Mouse (Mus musculus) neural tube, embryonic 14.5 days (tissue): ENCODE measurements around the gene Abcd4. TPM values are rescaled to one million over a fixed set of nuclear protein-coding genes. Genes with fewer than 3 reads are reported as not detected.

Source experiments
- ATAC-seq: fragments of 200-750 bp; cut with Nextera tagmentation; 2 replicates; pipeline ENCODE4 v1.8.0; 2017; ENCODE audit warnings: low read depth, mild to moderate bottlenecking, moderate TSS enrichment, moderate library complexity
- H3K27ac ChIP-seq: fragments of 300-500 bp; sonication (generic); 2 replicates; pipeline ENCODE4 v1.5.1; 2014; ENCODE audit warnings: low read depth, mild to moderate bottlenecking, control low read depth, low read length, moderate library complexity, mixed read lengths
- H3K27me3 ChIP-seq: fragments of 300-500 bp; sonication (generic); 2 replicates; pipeline ENCODE4 v1.6.1; 2014; ENCODE audit warnings: low read length; ENCODE audit not compliant: control insufficient read depth, insufficient read depth
- H3K36me3 ChIP-seq: fragments of 300-500 bp; sonication (generic); 2 replicates; pipeline ENCODE4 v1.6.1; 2014; ENCODE audit warnings: low read length, mixed read lengths; ENCODE audit not compliant: control insufficient read depth, insufficient read depth
- H3K4me1 ChIP-seq: fragments of 300-500 bp; sonication (generic); 2 replicates; pipeline ENCODE4 v1.6.1; 2014; ENCODE audit warnings: low read length; ENCODE audit not compliant: control insufficient read depth, insufficient read depth
- H3K4me2 ChIP-seq: fragments of 300-500 bp; sonication (generic); 2 replicates; pipeline ENCODE4 v1.6.1; 2014; ENCODE audit warnings: mild to moderate bottlenecking, low read depth, low read length, control low read depth
- H3K4me3 ChIP-seq: fragments of 300-500 bp; sonication (generic); 2 replicates; pipeline ENCODE4 v1.5.1; 2014; ENCODE audit warnings: low read depth, low read length, control low read depth, mixed read lengths
- H3K9ac ChIP-seq: fragments of 300-500 bp; sonication (generic); replicated peaks from 2 replicates; pipeline ENCODE4 v1.6.1; 2014; ENCODE audit warnings: low read depth, mild to moderate bottlenecking, control low read depth, low read length, mixed read lengths
- H3K9me3 ChIP-seq: fragments of 300-500 bp; sonication (generic); 2 replicates; pipeline ENCODE4 v1.6.1; 2016; ENCODE audit warnings: low read length; ENCODE audit not compliant: control insufficient read depth
- WGBS: fragments of 180-500 bp; shearing (Covaris S2); extraction: QIAGEN DNeasy Blood & Tissue Kit; methylation state at CpG from one replicate; pipeline ENCODE4 v1.1.7; 2014; 5-methylcytosine and 5-hydroxymethylcytosine counted together
- polyA plus RNA-seq: library from polyadenylated mRNA; unstranded; fragments of >200 nt; fragmentation: Nextera tagmentation; extraction: Ambion mirVana; gene quantifications from 2 replicates; pipeline ENCODE4 v1.2.1, GENCODE M21; 2014

Gene Abcd4
- polyA plus RNA-seq, 1 experiment from 2014 or later: 11.2 TPM

DNA sequence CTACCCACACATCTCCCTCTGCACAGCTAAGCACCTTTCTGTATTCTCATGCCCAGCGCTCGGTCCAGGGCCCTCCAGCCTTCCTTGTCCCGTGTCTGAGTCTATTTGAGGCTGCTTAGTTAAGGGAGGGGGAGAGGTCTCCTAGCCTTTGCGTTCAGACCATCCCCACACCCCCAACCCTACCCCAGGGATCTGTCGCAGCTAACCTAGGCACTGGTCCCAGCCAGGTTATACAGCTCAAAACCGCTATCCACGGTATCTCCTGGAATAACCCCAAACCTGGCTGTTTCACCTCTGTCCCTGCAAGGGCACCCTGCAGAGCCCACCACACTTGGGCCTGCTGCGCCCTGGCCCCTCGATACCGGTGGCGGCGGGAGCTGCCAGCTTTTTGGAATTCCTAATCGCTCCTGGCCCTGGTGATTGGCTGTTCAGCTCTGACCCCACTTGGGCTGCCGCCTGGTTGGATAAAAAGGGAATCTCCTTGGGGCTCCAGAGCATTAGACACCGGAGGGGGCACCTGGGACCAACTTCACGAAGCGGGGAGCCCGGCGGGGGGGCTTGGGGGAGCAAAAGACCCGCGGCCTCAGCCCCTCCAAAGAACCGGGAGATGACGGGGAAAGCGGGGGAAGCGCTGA lies 47.8 kb downstream of the Abcd4 start, which contains the start of gene Vsx2:
Gene Vsx2, plus strand, starts transcription at position 427 of the 635 bp plus-strand sequence.
- Histone ChIP-seq H3K4me3 (no peak within 1 kb of the TSS; the same call in 1 of the 2 replicates), H3K27me3 (peaks cover 44% of the 10 kb centered on the region)

GRCm38 (mm10) chr12:84567576-84567975 lies 49.6 kb downstream of the Abcd4 start:
- no peaks in the 10 kb centered on the region for H3K36me3 ChIP-seq
- 78% methylated on average over 6 of the region's 6 CpGs for WGBS
- H3K27me3 ChIP-seq: peaks cover 34% of the 10 kb centered on the region
- no peaks in the 10 kb centered on the region for H3K9me3 ChIP-seq
- H3K4me3 ChIP-seq: no peak overlapping the region
- ATAC-seq: no peak
- no peak overlapping the region for H3K27ac ChIP-seq
- H3K9ac ChIP-seq: no peak overlapping the region
- no peak overlapping the region for H3K4me2 ChIP-seq
- no peaks in the 10 kb centered on the region for H3K4me1 ChIP-seq

More for the DNA sequence above, 47.8 kb downstream of the Abcd4 start, which contains the start of gene Vsx2:
- Histone ChIP-seq H3K4me2 (no peak within 1 kb of the TSS), H3K9ac (no peak within 1 kb of the TSS), H3K4me1 (no peaks in the 10 kb centered on the region), H3K27ac (no peak within 1 kb of the TSS), H3K9me3 (no peaks in the 10 kb centered on the region), H3K36me3 (no peaks in the 10 kb centered on the region)
- under 1% methylated on average over 25 of the region's 25 CpGs for WGBS
- ATAC-seq: 0 out of 2 replicates have a peak, but pooled peaks have one; percentile 34

DNA sequence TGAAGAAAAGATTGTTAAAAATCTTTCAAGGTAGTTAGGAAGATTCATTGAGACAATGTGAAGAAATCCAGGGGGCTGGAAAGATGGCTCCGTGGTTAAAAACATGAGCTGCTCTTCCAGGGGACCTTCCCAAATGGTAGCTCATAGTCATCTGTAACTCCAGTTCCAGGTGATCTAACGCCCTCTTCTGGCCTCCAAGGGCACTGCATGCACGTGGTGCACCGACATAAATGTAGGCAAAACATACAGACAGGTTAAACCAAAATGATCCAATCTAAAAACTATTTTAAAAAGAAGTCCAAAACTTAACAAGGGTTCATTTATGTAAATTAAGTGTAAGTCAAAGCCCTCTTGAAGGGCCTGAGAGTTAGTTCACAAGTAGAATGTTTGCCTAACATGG lies 54.7 kb downstream of the Abcd4 start:
- Histone ChIP-seq H3K27me3 (peaks cover 4% of the 10 kb centered on the region), H3K27ac (no peak overlapping the region), H3K4me1 (no peaks in the 10 kb centered on the region), H3K4me3 (no peak overlapping the region), H3K36me3 (no peaks in the 10 kb centered on the region), H3K9me3 (no peaks in the 10 kb centered on the region), H3K4me2 (no peak overlapping the region), H3K9ac (no peak overlapping the region)
- no peak for ATAC-seq
- 48% methylated on average over 4 of the region's 4 CpGs for WGBS

- WGBS: 59% methylated on average over 8 of the region's 8 CpGs
- ATAC-seq: no peak
- Histone ChIP-seq H3K27me3 (peaks cover 3% of the 10 kb centered on the region; the same call in 1 of the 2 replicates), H3K9ac (no peak overlapping the region), H3K4me2 (no peak overlapping the region), H3K27ac (no peak overlapping the region), H3K4me3 (no peak overlapping the region), H3K9me3 (no peaks in the 10 kb centered on the region), H3K36me3 (no peaks in the 10 kb centered on the region), H3K4me1 (no peaks in the 10 kb centered on the region)
These were observed 62.0 kb downstream of the Abcd4 start for GRCm38 (mm10) chr12:84555218-84555617.

Other genes starting within 250 kb of the Abcd4 start
- gene Entpd5, start 208.4 kb downstream of the Abcd4 start, polyA plus RNA-seq: 13.0 and 14.2 TPM in 2 replicates
- 4.0 and 5.2 TPM in 2 replicates for gene Bbof1, start 208.3 kb downstream of the Abcd4 start, polyA plus RNA-seq
- 22.7 and 25.4 TPM in 2 replicates for gene Rnf113a2, start 200.2 kb downstream of the Abcd4 start, polyA plus RNA-seq
- 41.7 and 45.1 TPM in 2 replicates for gene Aldh6a1, start 166.4 kb downstream of the Abcd4 start, polyA plus RNA-seq
- 30.8 and 35.0 TPM in 2 replicates for gene Lin52, start 166.0 kb downstream of the Abcd4 start, polyA plus RNA-seq
- gene Vsx2, start 47.7 kb downstream of the Abcd4 start, polyA plus RNA-seq: 7.2 and 8.0 TPM in 2 replicates
- not detected in 2 replicates for gene Vrtn, start 23.6 kb upstream of the Abcd4 start, polyA plus RNA-seq
- 8.0 and 11.2 TPM in 2 replicates for gene Syndig1l, start 81.4 kb upstream of the Abcd4 start, polyA plus RNA-seq
- gene Npc2, start 155.7 kb upstream of the Abcd4 start, polyA plus RNA-seq: 46.8 and 57.8 TPM in 2 replicates
- gene Isca2, start 155.8 kb upstream of the Abcd4 start, polyA plus RNA-seq: 137 and 146 TPM in 2 replicates